In genomic region chr15:83224136-83224766, GRCm38 (mm10) we compare ENCODE assay signal across 7 mouse cellular contexts. TPM values are rescaled to one million over a fixed set of nuclear protein-coding genes. Genes with fewer than 3 reads are reported as not detected.
A peak's percentile ranks its signal among the peaks of the same experiment; 100 is the strongest.
DNase-seq lines count a peak whose midpoint lies in the region; ATAC-seq and TF ChIP-seq lines count a peak whose summit lies in the region.

No protein-coding gene starts in this region.

- H3K27me3 ChIP-seq in CH12.LX (replicated peaks) = no peaks in the 10 kb centered on the region
- no peaks in the 10 kb centered on the region for H3K27me3 ChIP-seq in hindbrain, embryonic 14.5 days (ENCODE audit: control insufficient read depth, insufficient read depth, low read length)
- H3K27me3 ChIP-seq in limb, embryonic 12.5 days = no peaks in the 10 kb centered on the region

- no peak; the same call in 1 of the 2 replicates for TF ChIP-seq RAD21 in CH12.LX (IDR thresholded peaks at IDR 0.05; ENCODE audit: low read depth, low read length)

- DNase-seq in 3T3-L1 (ENCODE audit: low read depth, low spot score) (peak; percentile 96), CH12.LX (ENCODE audit: extremely low read depth) (peak; percentile 64)
- peak; percentile 48 for DNase-seq in gastrocnemius, postnatal 10 days
- DNase-seq in hindbrain, embryonic 14.5 days (ENCODE audit: low spot score) = no peak
- DNase-seq in right cerebral cortex, postnatal 14 days = peak; percentile 19

- H3K79me2 ChIP-seq in CH12.LX (replicated peaks; ENCODE audit: control insufficient read depth, extremely low read depth, insufficient read depth, poor library complexity, severe bottlenecking) = no peaks in the 10 kb centered on the region

- no peak overlapping the region for H3K4me3 ChIP-seq in CH12.LX (replicated peaks in 1 of 3; ENCODE audit: low read depth in 2 of 3, low read length in 2 of 3, poor library complexity in 1 of 3)
- H3K4me3 ChIP-seq in hindbrain, embryonic 14.5 days (replicated peaks; ENCODE audit: low read length) = no peak overlapping the region
- H3K4me3 ChIP-seq in limb, embryonic 12.5 days (replicated peaks) = no peak overlapping the region

- ATAC-seq in hindbrain, embryonic 14.5 days (ENCODE audit: low FRiP score) = no peak
- ATAC-seq in limb, embryonic 12.5 days (ENCODE audit: insufficient number of reproducible peaks, insufficient read depth, low FRiP score, low TSS enrichment, low read depth) = no peak
- no peak for ATAC-seq in CD4-positive, CD25-positive, alpha-beta regulatory T cell, adult 4 months

- peak overlapping the region; percentile 38 for H3K4me2 ChIP-seq in CH12.LX (ENCODE audit: insufficient read depth, low read depth, poor library complexity, severe bottlenecking)
- no peak overlapping the region for H3K4me2 ChIP-seq in hindbrain, embryonic 14.5 days (replicated peaks)
- H3K4me2 ChIP-seq in limb, embryonic 12.5 days = peak overlapping the region; percentile 20; the same call in 1 of the 2 replicates

- peak overlapping the region; percentile 74 for H3K27ac ChIP-seq in CH12.LX (ENCODE audit: insufficient read depth, low read depth)
- H3K27ac ChIP-seq in hindbrain, embryonic 14.5 days = peak overlapping the region; percentile 44
- peak overlapping the region; percentile 90 for H3K27ac ChIP-seq in limb, embryonic 12.5 days

- peaks cover 27 to 55% of the 10 kb centered on the region in 2 experiments for H3K4me1 ChIP-seq in CH12.LX (ENCODE audit: control insufficient read depth in 1 of 2, insufficient read depth in 2 of 2)
- peaks cover 18% of the 10 kb centered on the region for H3K4me1 ChIP-seq in hindbrain, embryonic 14.5 days (replicated peaks; ENCODE audit: control insufficient read depth, insufficient read depth, low read length)
- peaks cover 27% of the 10 kb centered on the region for H3K4me1 ChIP-seq in limb, embryonic 12.5 days (replicated peaks)

- TF ChIP-seq EP300 in CH12.LX (IDR thresholded peaks at IDR 0.05; ENCODE audit: low read length) = peak; percentile 84

- peaks cover 13 to 35% of the 10 kb centered on the region in 2 experiments for H3K36me3 ChIP-seq in CH12.LX (replicated peaks in 1 of 2; ENCODE audit: control insufficient read depth in 1 of 2, insufficient read depth in 1 of 2, low read length in 1 of 2)
- no peaks in the 10 kb centered on the region for H3K36me3 ChIP-seq in hindbrain, embryonic 14.5 days (replicated peaks; ENCODE audit: control insufficient read depth, insufficient read depth)
- H3K36me3 ChIP-seq in limb, embryonic 12.5 days = no peaks in the 10 kb centered on the region

- no peak for TF ChIP-seq POLR2A in CH12.LX (IDR thresholded peaks at IDR 0.05; ENCODE audit: low read depth, low read length)

- dilution Hi-C loops in CH12.LX (cut with MboI; ENCODE audit: extremely low pct_ligation_motif_present, extremely low pct_unique_long_range_greater_than_20kb, low sequenced_read_pairs) = no loop called here

- WGBS in hindbrain, embryonic 14.5 days = 64% methylated on average over 9 of the region's 9 CpGs
- WGBS in limb, embryonic 12.5 days = 52% methylated on average over 9 of the region's 9 CpGs

- no peak for TF ChIP-seq CTCF in CH12.LX (conservative IDR thresholded peaks at IDR 0.05 in 1 of 2, IDR thresholded peaks at IDR 0.05 in 1 of 2; ENCODE audit: low read depth in 2 of 2, low read length in 2 of 2)

- in situ Hi-C loops in CH12.LX (cut with MboI; ENCODE audit: low pct_ligation_motif_present, low pct_unique_long_range_greater_than_20kb, low sequenced_read_pairs) = loop anchor here (25.0 kb wide), 2 partner anchors 288 to 412 kb away; partner anchors contain the start of gene Ttll1

- peaks cover 6% of the 10 kb centered on the region for H3K9me3 ChIP-seq in CH12.LX (replicated peaks; ENCODE audit: low read length)
- no peaks in the 10 kb centered on the region for H3K9me3 ChIP-seq in hindbrain, embryonic 14.5 days (ENCODE audit: control insufficient read depth, low read length)
- H3K9me3 ChIP-seq in limb, embryonic 12.5 days = peaks cover 4% of the 10 kb centered on the region; the same call in 1 of the 2 replicates

- peak overlapping the region; percentile 30; the same call in 1 of the 2 replicates for H3K9ac ChIP-seq in CH12.LX (ENCODE audit: insufficient read depth, low read depth)
- no peak overlapping the region for H3K9ac ChIP-seq in hindbrain, embryonic 14.5 days
- H3K9ac ChIP-seq in limb, embryonic 12.5 days (replicated peaks) = no peak overlapping the region

TF ChIP-seq in CH12.LX, 34 proteins besides CTCF, POLR2A, EP300 and RAD21:
- TF ChIP-seq CHD2 (IDR thresholded peaks at IDR 0.05; ENCODE audit: low read length) (peak; percentile 62; the same call in 1 of the 2 replicates), E2F4 (IDR thresholded peaks at IDR 0.05; ENCODE audit: insufficient replicate concordance, low read depth, low read length) (no peak), BHLHE40 (IDR thresholded peaks at IDR 0.05; ENCODE audit: low read depth, low read length) (peak; percentile 61), HCFC1 (IDR thresholded peaks at IDR 0.05; ENCODE audit: low read depth, low read length) (no peak), TCF12 (IDR thresholded peaks at IDR 0.05; ENCODE audit: low read depth, low read length) (peak; percentile 55; the same call in 1 of the 2 replicates), USF1 (IDR thresholded peaks at IDR 0.05; ENCODE audit: low read depth, low read length) (no peak), PAX5 (IDR thresholded peaks at IDR 0.05; ENCODE audit: low read length) (no peak), ZKSCAN1 (IDR thresholded peaks at IDR 0.05; ENCODE audit: borderline replicate concordance, low read depth, low read length) (no peak), MAZ (IDR thresholded peaks at IDR 0.05; ENCODE audit: low read depth, low read length) (peak; percentile 63; the same call in 1 of the 2 replicates), JUND (conservative IDR thresholded peaks at IDR 0.05; ENCODE audit: low read depth, low read length) (peak; percentile 74), ETS1 (conservative IDR thresholded peaks at IDR 0.05; ENCODE audit: low read depth, low read length) (peak; percentile 48; the same call in 1 of the 2 replicates), ZMIZ1 (IDR thresholded peaks at IDR 0.05; ENCODE audit: low read depth, low read length) (no peak; the same call in 1 of the 2 replicates), CHD1 (IDR thresholded peaks at IDR 0.05; ENCODE audit: low read depth, low read length) (no peak), KAT2A (IDR thresholded peaks at IDR 0.05; ENCODE audit: insufficient replicate concordance, low read length) (no peak), MYC (IDR thresholded peaks at IDR 0.05; ENCODE audit: low read depth, low read length) (0 out of 2 replicates have a peak, but pooled peaks have one; percentile 13), MAFK (IDR thresholded peaks at IDR 0.05; ENCODE audit: insufficient replicate concordance, low read length) (no peak), JUN (IDR thresholded peaks at IDR 0.05; ENCODE audit: insufficient read depth, low read depth, low read length) (peak; percentile 67), ELF1 (IDR thresholded peaks at IDR 0.05; ENCODE audit: low read depth, low read length) (peak; percentile 74), ZNF384 (IDR thresholded peaks at IDR 0.05; ENCODE audit: low read depth, low read length) (no peak), ZC3H11A (IDR thresholded peaks at IDR 0.05; ENCODE audit: low read depth, low read length) (no peak), GABPA (IDR thresholded peaks at IDR 0.05; ENCODE audit: insufficient replicate concordance, low read depth, low read length) (no peak), UBTF (IDR thresholded peaks at IDR 0.05; ENCODE audit: low read depth, low read length) (no peak), SMC3 (IDR thresholded peaks at IDR 0.05; ENCODE audit: low read depth, low read length) (no peak), TBP (conservative IDR thresholded peaks at IDR 0.05; ENCODE audit: low read depth, low read length) (0 out of 2 replicates have a peak, but pooled peaks have one; percentile 36), MXI1 (IDR thresholded peaks at IDR 0.05; ENCODE audit: low read depth, low read length) (peak; percentile 26; the same call in 1 of the 2 replicates), RCOR1 (conservative IDR thresholded peaks at IDR 0.05; ENCODE audit: low read depth, low read length) (0 out of 2 replicates have a peak, but pooled peaks have one; percentile 41), SIN3A (IDR thresholded peaks at IDR 0.05; ENCODE audit: low read length) (no peak), POLR2AphosphoS2 (IDR thresholded peaks at IDR 0.05; ENCODE audit: low read depth, low read length) (no peak), MEF2A (IDR thresholded peaks at IDR 0.05; ENCODE audit: borderline replicate concordance, low read depth, low read length) (peak; percentile 42; the same call in 1 of the 2 replicates), MAX (IDR thresholded peaks at IDR 0.05; ENCODE audit: low read length) (no peak), IRF4 (IDR thresholded peaks at IDR 0.05; ENCODE audit: low read depth, low read length) (peak; percentile 95), NELFE (IDR thresholded peaks at IDR 0.05; ENCODE audit: low read depth, low read length) (no peak), NRF1 (IDR thresholded peaks at IDR 0.05; ENCODE audit: low read depth, low read length) (no peak), USF2 (conservative IDR thresholded peaks at IDR 0.05; ENCODE audit: low read depth, low read length) (no peak)

RNA-seq across cellular contexts. Expression of gene A4galt, which starts 27.3 kb away (rescaled TPM):
- 23.6 and 29.8 TPM in 2 replicates for total RNA-seq in CH12.LX (2012; rRNA removed)
- 14.8 and 15.9 TPM in 2 replicates for total RNA-seq in CH12.LX (2014; rRNA removed)
- 11.2 and 11.4 TPM in 2 replicates for polyA plus RNA-seq in CH12.LX (2012; ENCODE audit: insufficient read length, low read depth)
- 1 to 10 TPM; 5.3 to 7.0 TPM for total RNA-seq in gastrocnemius, postnatal 10 days (2021)
- 2.3 and 4.2 TPM in 2 replicates for polyA plus RNA-seq in hindbrain, embryonic 14.5 days (2014; fragmentation: Nextera tagmentation; extraction: Ambion mirVana)
- 0.16 TPM in 1 of 2 replicates, not detected in the other for polyA plus RNA-seq in limb, embryonic 12.5 days (2016; fragmentation: Nextera tagmentation; extraction: Ambion mirVana)
- not detected for polyA plus RNA-seq in CD4-positive, CD25-positive, alpha-beta regulatory T cell, adult 4 months (2017; shearing (Covaris generic))

RNA-seq across cellular contexts. Expression of gene Cyb5r3, which starts 51.9 kb away (rescaled TPM):
- 54.3 and 59.1 TPM in 2 replicates for total RNA-seq in CH12.LX (2012; rRNA removed)
- 30.1 and 35.7 TPM in 2 replicates for total RNA-seq in CH12.LX (2014; rRNA removed)
- polyA plus RNA-seq in CH12.LX (2012; ENCODE audit: insufficient read length, low read depth) = 92.7 and 102 TPM in 2 replicates
- total RNA-seq in gastrocnemius, postnatal 10 days (2021) = 100 to 1,000 TPM in 1 of 2 experiments, 10 to 100 TPM in 1; 91.3 to 102 TPM
- 112 and 129 TPM in 2 replicates for polyA plus RNA-seq in hindbrain, embryonic 14.5 days (2014; fragmentation: Nextera tagmentation; extraction: Ambion mirVana)
- 85.8 and 113 TPM in 2 replicates for polyA plus RNA-seq in limb, embryonic 12.5 days (2016; fragmentation: Nextera tagmentation; extraction: Ambion mirVana)
- 100 to 1,000 TPM in 1 of 2 experiments, 10 to 100 TPM in 1; 62.0 to 116 TPM for polyA plus RNA-seq in CD4-positive, CD25-positive, alpha-beta regulatory T cell, adult 4 months (2017; shearing (Covaris generic))
